21 mouse cellular contexts compared by ENCODE assay signal in genomic region chr16:65458234-65458633, GRCm38 (mm10).
"Had no signal": no experiment of that assay in that cellular context is flagged by ENCODE, and none has a peak within 500 bp of the region (broad histone marks: within the 10 kb centered on the region; RNA-seq: fewer than 3 reads in every experiment).

No protein-coding gene starts in this region.

- H3K27me3 ChIP-seq: limb, embryonic 13.5 days; liver, embryonic 12.5 days; liver, embryonic 15.5 days; lung, embryonic 15.5 days; neural tube, embryonic 12.5 days; neural tube, embryonic 15.5 days had no signal

- DNase-seq: kidney, adult 2 months; kidney, postnatal 10 days; kidney, postnatal 36 days; liver; lung, adult 18-20 months; lung, postnatal 10 days; lung, postnatal 4 days; midbrain, embryonic 14.5 days; retina, postnatal 1 day; right cerebral cortex, postnatal 25 days; thymus, adult 2 months; thymus, postnatal 14 days; thymus, postnatal 4 days had no signal

- H3K36me3 ChIP-seq: limb, embryonic 10.5 days; limb, embryonic 13.5 days; liver, embryonic 12.5 days; liver, embryonic 15.5 days; lung, embryonic 15.5 days; neural tube, embryonic 12.5 days; neural tube, embryonic 15.5 days had no signal

- ATAC-seq: intestine, postnatal 0 days; liver, embryonic 12.5 days had no signal
